ENCODE assay signal across 24 mouse cellular contexts in genomic region chr5:43882034-43882433, GRCm38 (mm10). TPM values are rescaled to one million over a fixed set of nuclear protein-coding genes. Genes with fewer than 3 reads are reported as not detected.
DNase-seq lines count a peak whose midpoint lies in the region; ATAC-seq lines count a peak whose summit lies in the region.
"Had no signal": no experiment of that assay in that cellular context is flagged by ENCODE, and none has a peak within 500 bp of the region (broad histone marks: within the 10 kb centered on the region; RNA-seq: fewer than 3 reads in every experiment).

No protein-coding gene starts in this region.

- no peak overlapping the region for H3K4me3 ChIP-seq in heart, embryonic 10.5 days
- H3K4me3 ChIP-seq in macrophage (ENCODE audit: inconsistent target): no peak overlapping the region
- H3K4me3 ChIP-seq in hindbrain, embryonic 10.5 days: no peak overlapping the region
- H3K4me3 ChIP-seq: forebrain, embryonic 15.5 days; heart, embryonic 15.5 days; limb, embryonic 12.5 days; liver, embryonic 15.5 days; neural tube, embryonic 12.5 days had no signal

- H3K9me3 ChIP-seq in heart, embryonic 10.5 days: no peaks in the 10 kb centered on the region
- no peaks in the 10 kb centered on the region for H3K9me3 ChIP-seq in hindbrain, embryonic 10.5 days
- H3K9me3 ChIP-seq: forebrain, embryonic 15.5 days; heart, embryonic 15.5 days; limb, embryonic 12.5 days; liver, embryonic 15.5 days; neural tube, embryonic 12.5 days had no signal

- H3K27ac ChIP-seq in heart, embryonic 10.5 days: no peak overlapping the region
- peak overlapping the region; percentile 60 for H3K27ac ChIP-seq in macrophage
- H3K27ac ChIP-seq in hindbrain, embryonic 10.5 days: no peak overlapping the region
- H3K27ac ChIP-seq: forebrain, embryonic 15.5 days; heart, embryonic 15.5 days; limb, embryonic 12.5 days; liver, embryonic 15.5 days; neural tube, embryonic 12.5 days had no signal

- no peaks in the 10 kb centered on the region for H3K27me3 ChIP-seq in heart, embryonic 10.5 days (ENCODE audit: insufficient read depth, poor library complexity, severe bottlenecking)
- H3K27me3 ChIP-seq in splenic B cell, adult 2 months (ENCODE audit: control insufficient read depth, insufficient read depth, low read length, poor library complexity, severe bottlenecking): no peaks in the 10 kb centered on the region
- H3K27me3 ChIP-seq in hindbrain, embryonic 10.5 days (ENCODE audit: insufficient read depth, poor library complexity, severe bottlenecking): no peaks in the 10 kb centered on the region
- H3K27me3 ChIP-seq: forebrain, embryonic 15.5 days; heart, embryonic 15.5 days; limb, embryonic 12.5 days; liver, embryonic 15.5 days; neural tube, embryonic 12.5 days had no signal

- 86% methylated on average over 3 of the region's 3 CpGs for WGBS in heart, embryonic 10.5 days
- 10% methylated on average over 3 of the region's 3 CpGs for WGBS in macrophage (ENCODE audit: missing documents)
- 90% methylated on average over 3 of the region's 3 CpGs for WGBS in hindbrain, embryonic 10.5 days

- H3K36me3 ChIP-seq in heart, embryonic 10.5 days: no peaks in the 10 kb centered on the region
- H3K36me3 ChIP-seq in macrophage (ENCODE audit: inconsistent target): no peaks in the 10 kb centered on the region
- peaks cover 6% of the 10 kb centered on the region; the same call in 1 of the 2 replicates for H3K36me3 ChIP-seq in splenic B cell, adult 2 months (ENCODE audit: control insufficient read depth, insufficient read depth, low read length, poor library complexity, severe bottlenecking)
- no peaks in the 10 kb centered on the region for H3K36me3 ChIP-seq in hindbrain, embryonic 10.5 days
- H3K36me3 ChIP-seq: forebrain, embryonic 15.5 days; heart, embryonic 15.5 days; limb, embryonic 12.5 days; liver, embryonic 15.5 days; neural tube, embryonic 12.5 days had no signal

- no peaks in the 10 kb centered on the region for H3K79me2 ChIP-seq in macrophage (ENCODE audit: inconsistent target)

- no peak for ATAC-seq in inflammation-experienced regulatory T-cells, adult 6 months
- ATAC-seq: forebrain, embryonic 15.5 days had no signal

- DNase-seq in heart, adult 11 months: peak; percentile 95
- no peak for DNase-seq in heart, embryonic 10.5 days (ENCODE audit: low spot score)
- DNase-seq in spleen, postnatal 36 days (ENCODE audit: low spot score in 2 of 2): peak; percentile 77 to 79
- DNase-seq in spleen, postnatal 10 days (ENCODE audit: low spot score in 2 of 2): no peak
- peak; percentile 81 for DNase-seq in splenic B cell, adult 2 months (ENCODE audit: low read depth, low spot score)
- no peak for DNase-seq in hindbrain, embryonic 10.5 days (ENCODE audit: low spot score)
- DNase-seq: adrenal gland, postnatal 10 days; cerebellum, adult 11 months; cerebellum, postnatal 14 days; embryo, embryonic 11 days; heart, postnatal 4 days; kidney, adult 18-20 months; kidney, postnatal 10 days; lung, postnatal 36 days; thymus, postnatal 25 days had no signal

- no peaks in the 10 kb centered on the region for H3K4me1 ChIP-seq in heart, embryonic 10.5 days
- H3K4me1 ChIP-seq in hindbrain, embryonic 10.5 days (replicated peaks): peaks cover 8% of the 10 kb centered on the region; the same call in 1 of the 2 replicates
- H3K4me1 ChIP-seq: forebrain, embryonic 15.5 days; heart, embryonic 15.5 days; liver, embryonic 15.5 days; neural tube, embryonic 12.5 days had no signal

RNA-seq across cellular contexts. Expression of gene Cd38, which starts 13.7 kb away (rescaled TPM):
- 18.1 and 20.6 TPM in 2 replicates for polyA plus RNA-seq in heart, embryonic 10.5 days (2016; fragmentation: Nextera tagmentation; extraction: Ambion mirVana)
- 10 to 100 TPM in 12 of 26 experiments, 1 to 10 TPM in 9, under 1 TPM in 4, not detected in 1; 0.74 to 91.6 (median 8.9) TPM for total RNA-seq in macrophage (2018; cell fraction: chromatin; rRNA removed)
- 10 to 100 TPM in 13 of 26 experiments, 1 to 10 TPM in 6, under 1 TPM in 7; 0.59 to 35.1 (median 8.8) TPM for total RNA-seq in macrophage (2018; cell fraction: cytosol; rRNA removed)
- total RNA-seq in macrophage (2018; cell fraction: nucleus; rRNA removed): 100 to 1,000 TPM in 4 of 26 experiments, 10 to 100 TPM in 10, 1 to 10 TPM in 11, under 1 TPM in 1; 0.84 to 137 (median 18.4) TPM
- 1.1 to 2.6 TPM (median 1.2 TPM) in 3 replicates for polyA plus RNA-seq in macrophage (2018)
- 6.4 and 7.7 TPM in 2 replicates for polyA plus RNA-seq in hindbrain, embryonic 10.5 days (2016; fragmentation: Nextera tagmentation; extraction: Ambion mirVana)
- polyA plus RNA-seq in inflammation-experienced regulatory T-cells, adult 6 months (2017; shearing (Covaris generic)): 10 to 100 TPM; 46.2 to 79.7 (median 73.6) TPM

RNA-seq across cellular contexts. Expression of gene Gm7879, which starts 30.9 kb away (rescaled TPM):
- polyA plus RNA-seq in heart, embryonic 10.5 days (2016; fragmentation: Nextera tagmentation; extraction: Ambion mirVana): 0.49 TPM in 1 of 2 replicates, not detected in the other
- 1 to 10 TPM in 10 of 26 experiments, not detected in 16; 1.5 to 4.8 (median 3.4) TPM for total RNA-seq in macrophage (2018; cell fraction: chromatin; rRNA removed)
- under 1 TPM in 2 of 26 experiments, not detected in 24; 0.29 to 0.36 TPM for total RNA-seq in macrophage (2018; cell fraction: cytosol; rRNA removed)
- 1 to 10 TPM in 6 of 26 experiments, under 1 TPM in 1, not detected in 19; 0.69 to 2.7 (median 1.5) TPM for total RNA-seq in macrophage (2018; cell fraction: nucleus; rRNA removed)
- polyA plus RNA-seq in macrophage (2018): not detected in 3 replicates
- polyA plus RNA-seq in hindbrain, embryonic 10.5 days (2016; fragmentation: Nextera tagmentation; extraction: Ambion mirVana): not detected in 2 replicates
- polyA plus RNA-seq in inflammation-experienced regulatory T-cells, adult 6 months (2017; shearing (Covaris generic)): 1 to 10 TPM in 1 of 3 experiments, under 1 TPM in 1, not detected in 1; 0.92 to 4.8 TPM
- polyA plus RNA-seq: embryonic facial prominence, embryonic 14.5 days; midbrain, embryonic 11.5 days; neural tube, embryonic 12.5 days had no signal

Comparison
In these comparisons a context has a peak if more than half of its experiments do, and no peak if none do; other contexts are left out.
1. DNase-seq: peak in heart, adult 11 months (single experiment), spleen, postnatal 36 days (2 of 2) and splenic B cell, adult 2 months (single experiment); none in heart, embryonic 10.5 days (single experiment), spleen, postnatal 10 days (0 of 2) and hindbrain, embryonic 10.5 days (single experiment).